Mouse (Mus musculus) Patski (cell line): ENCODE measurements around the gene Ceacam1. TPM values are rescaled to one million over a fixed set of nuclear protein-coding genes. Genes with fewer than 3 reads are reported as not detected.
"Not testable (repeated sequence)": the region's sequence is repeated elsewhere in the genome, so short reads cannot be mapped to it uniquely, and the experiment has no call there.

Experiments used
- ATAC-seq: fragments of 100-300 bp; one replicate; pipeline ENCODE4 v1.8.0; 2021
- CTCF ChIA-PET: fragments of 350-600 bp; sonication (Branson Sonifier 250); formaldehyde crosslinking; loops from one replicate; lab custom pipeline; 2022; ENCODE audit warnings: inconsistent platforms; lab: Charles Lee
- POLR2A ChIA-PET: fragments of 350-600 bp; sonication (Branson Sonifier 250); formaldehyde crosslinking; loops from one replicate; lab custom pipeline; 2022; ENCODE audit warnings: antibody characterized with exemption, inconsistent platforms; lab: Charles Lee
- DNase-seq: peaks from one replicate; pipeline ENCODE4 v3.0.0-alpha.2; 2011; ENCODE audit warnings: low read depth, low spot score
- H3K27me3 ChIP-seq: fragments of 371-371 bp; one replicate; pipeline ENCODE4 v1.5.1; 2021
- CTCF ChIP-seq: fragments of 100-300 bp; IDR thresholded peaks from one replicate; pipeline ENCODE4 v1.5.1; 2021
- in situ Hi-C: fragments of 300-500 bp; cut with MboI; formaldehyde crosslinking; loops from 3 replicates; pipeline ENCODE4 v1.11.1; 2018; ENCODE audit warnings: low pct_unique_long_range_greater_than_20kb, mixed read lengths
- polyA plus RNA-seq: library from polyadenylated mRNA; unstranded; gene quantifications from one replicate; pipeline ENCODE4 v1.2.3, GENCODE M21; 2021

Gene Ceacam1
- polyA plus RNA-seq, 1 experiment from 2014 or later: 1.2 TPM

DNA sequence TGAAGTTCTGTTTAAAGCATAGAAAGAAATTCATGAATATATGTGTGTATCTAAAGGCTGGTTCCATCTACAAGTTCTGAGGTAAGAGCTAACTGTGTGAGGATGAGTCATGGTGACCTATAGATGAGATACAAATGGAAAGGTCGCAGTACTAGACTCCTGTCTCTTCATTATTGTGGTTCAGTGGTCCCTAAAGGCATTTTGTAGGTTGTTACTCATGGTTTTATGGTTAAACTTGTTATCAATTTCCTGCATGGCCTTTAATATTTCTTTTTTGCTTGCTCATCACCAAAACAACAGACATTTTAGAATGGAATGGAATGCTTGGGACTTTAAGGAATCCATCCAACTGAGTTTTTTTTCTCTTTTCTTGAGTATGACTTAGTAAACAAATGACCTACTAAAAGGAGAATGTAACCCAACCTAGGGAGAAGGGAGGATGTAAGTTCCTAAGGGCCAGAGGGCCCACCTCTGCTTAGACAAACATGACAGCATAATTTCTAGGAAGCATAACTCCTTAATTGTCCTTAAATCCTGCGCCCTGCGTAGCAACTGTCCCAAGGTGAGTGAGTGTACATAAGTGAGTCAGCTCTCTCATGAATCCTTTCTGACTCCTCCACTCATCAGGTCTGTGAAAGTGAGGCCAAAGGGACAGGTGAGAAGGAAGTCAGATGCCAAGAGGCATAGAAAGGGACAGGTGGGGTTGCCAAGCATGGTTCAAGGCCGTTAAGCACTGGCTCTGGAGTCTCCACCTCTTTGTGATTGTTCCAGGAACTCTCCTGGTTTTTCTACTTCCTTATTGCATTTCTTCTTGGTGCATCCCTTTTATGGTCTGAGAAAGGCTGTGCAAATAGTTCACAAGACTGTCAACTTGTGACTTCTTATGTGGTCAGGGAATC is 47.3 kb downstream of the Ceacam1 start:
- ATAC-seq (peak; percentile 83), DNase-seq (no peak)
- POLR2A ChIA-PET: no interaction called here
- no peaks in the 10 kb centered on the region for H3K27me3 ChIP-seq
- in situ Hi-C loops: loop anchor here (5.0 kb wide), 2 partner anchors 52 to 167 kb away; no protein-coding TSS in a partner anchor
- no peak for TF ChIP-seq CTCF
- CTCF ChIA-PET: interaction anchor here (1.1 to 3.3 kb wide), 4 partner anchors 13 to 50 kb away, joined by 3 to 13 read pairs (median 4); no protein-coding TSS in a partner anchor

DNA sequence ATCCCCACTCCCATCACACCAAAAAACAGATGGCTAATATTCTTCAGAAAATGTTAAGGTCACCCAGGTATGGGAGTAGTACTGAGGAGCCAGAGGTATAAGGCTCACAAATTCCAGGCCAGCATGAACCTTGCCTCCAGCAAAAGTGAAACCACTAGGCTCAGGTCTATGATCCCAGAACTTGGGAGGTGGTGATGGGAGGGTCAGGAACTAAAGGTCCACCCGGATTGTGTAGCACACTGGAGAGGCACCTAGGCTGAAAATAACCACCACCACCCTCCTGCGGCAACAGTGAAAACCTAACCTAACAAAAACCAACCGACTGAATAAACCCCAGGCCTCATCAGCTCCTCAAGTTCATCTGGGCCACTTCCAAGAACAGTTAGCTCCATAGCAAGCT is 49.1 kb downstream of the Ceacam1 start:
- H3K27me3 ChIP-seq: no peaks in the 10 kb centered on the region
- no peak for TF ChIP-seq CTCF
- ChIA-PET CTCF (interaction anchor here (1.8 to 3.3 kb wide), 2 partner anchors 20 to 51 kb away, joined by 4 to 13 read pairs; no protein-coding TSS in a partner anchor), POLR2A (interaction anchor here (1.1 kb wide), 1 partner anchor 10 kb away, joined by 3 read pairs; no protein-coding TSS in a partner anchor)
- ATAC-seq (no peak), DNase-seq (no peak)
- in situ Hi-C loops: loop anchor here (5.0 kb wide), 2 partner anchors 54 to 169 kb away; no protein-coding TSS in a partner anchor

DNA sequence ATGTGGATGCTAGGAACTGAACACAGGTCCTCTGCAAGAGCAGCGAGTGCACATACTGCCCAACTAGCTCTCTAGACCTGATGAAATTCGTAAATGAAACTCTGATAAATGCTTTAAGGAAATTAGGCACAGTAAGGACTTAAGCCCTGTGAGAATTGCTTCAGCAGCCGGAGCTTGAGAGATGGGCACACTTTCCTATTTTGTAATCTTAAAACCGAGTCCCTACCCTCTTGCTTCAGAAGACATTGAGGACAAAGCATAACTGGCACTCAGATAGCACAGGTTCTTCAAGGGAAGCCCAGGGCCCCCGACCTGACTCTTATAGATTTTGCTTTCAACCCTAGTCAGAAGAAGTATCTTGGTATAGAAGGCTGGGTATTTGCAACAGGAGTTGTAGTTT is 50.3 kb downstream of the Ceacam1 start:
- ATAC-seq: no peak
- no peak for DNase-seq
- no peak for TF ChIP-seq CTCF
- in situ Hi-C loops: loop anchor here (5.0 kb wide), 2 partner anchors 55 to 170 kb away; no protein-coding TSS in a partner anchor
- POLR2A ChIA-PET: no interaction called here
- CTCF ChIA-PET: interaction anchor here (0.8 to 3.3 kb wide), 4 partner anchors 51 to 109 kb away, joined by 3 to 13 read pairs (median 3); partner anchors contain the start of gene Ceacam1
- H3K27me3 ChIP-seq: no peaks in the 10 kb centered on the region

DNA sequence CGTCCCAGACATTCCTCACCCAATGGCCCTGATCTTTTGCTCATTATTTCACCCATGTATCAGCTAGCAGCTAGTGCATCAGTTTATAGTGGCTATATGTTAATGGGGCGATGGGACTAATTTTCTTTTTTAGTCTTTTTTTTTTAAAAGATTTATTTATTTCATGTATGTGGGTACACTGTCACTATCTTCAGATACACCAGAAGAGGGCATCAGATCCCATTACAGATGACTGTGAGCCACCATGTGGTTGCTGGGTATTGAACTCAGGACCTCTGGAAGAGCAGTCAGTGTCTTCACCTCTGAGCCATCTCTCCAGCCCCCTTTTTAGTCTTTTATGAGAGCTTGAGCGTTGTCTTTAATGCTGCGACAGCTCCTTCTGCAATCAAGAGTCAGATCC is 51.0 kb downstream of the Ceacam1 start:
- ATAC-seq, POLR2A ChIA-PET, DNase-seq, H3K27me3 ChIP-seq: not testable (repeated sequence)
- in situ Hi-C loops: loop anchor here (5.0 kb wide), 2 partner anchors 56 to 171 kb away; no protein-coding TSS in a partner anchor
- CTCF ChIA-PET: interaction anchor here (0.8 to 3.3 kb wide), 4 partner anchors 51 to 110 kb away, joined by 3 to 13 read pairs (median 3); partner anchors contain the start of gene Ceacam1
- TF ChIP-seq CTCF: peak; percentile 32

DNA sequence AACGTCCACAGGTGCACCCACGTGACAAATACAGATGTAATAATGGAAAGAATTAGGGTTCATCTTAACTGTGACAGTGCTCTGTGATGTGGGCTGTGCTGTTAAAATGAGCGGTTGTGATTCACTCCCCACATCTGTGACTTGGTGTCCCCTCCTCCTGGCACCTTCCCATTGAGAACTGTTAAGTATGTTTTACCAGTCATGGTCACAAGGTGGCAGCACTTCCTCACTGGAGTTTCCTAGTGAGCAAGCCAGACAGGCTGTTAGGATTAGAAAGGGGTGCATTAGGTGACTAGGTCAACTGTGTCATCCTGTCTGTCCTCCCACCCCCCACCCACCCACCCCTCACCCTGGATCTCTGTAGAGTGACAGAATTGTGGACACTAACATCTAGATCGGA is 53.0 kb downstream of the Ceacam1 start:
- ATAC-seq (no peak), DNase-seq (no peak)
- TF ChIP-seq CTCF: peak; percentile 78
- H3K27me3 ChIP-seq: no peaks in the 10 kb centered on the region
- CTCF ChIA-PET: interaction anchor here (1.4 to 1.8 kb wide), 3 partner anchors 55 to 176 kb away, joined by 6 to 9 read pairs (median 6); no protein-coding TSS in a partner anchor
- POLR2A ChIA-PET: no interaction called here
- in situ Hi-C loops: no loop called here

DNA sequence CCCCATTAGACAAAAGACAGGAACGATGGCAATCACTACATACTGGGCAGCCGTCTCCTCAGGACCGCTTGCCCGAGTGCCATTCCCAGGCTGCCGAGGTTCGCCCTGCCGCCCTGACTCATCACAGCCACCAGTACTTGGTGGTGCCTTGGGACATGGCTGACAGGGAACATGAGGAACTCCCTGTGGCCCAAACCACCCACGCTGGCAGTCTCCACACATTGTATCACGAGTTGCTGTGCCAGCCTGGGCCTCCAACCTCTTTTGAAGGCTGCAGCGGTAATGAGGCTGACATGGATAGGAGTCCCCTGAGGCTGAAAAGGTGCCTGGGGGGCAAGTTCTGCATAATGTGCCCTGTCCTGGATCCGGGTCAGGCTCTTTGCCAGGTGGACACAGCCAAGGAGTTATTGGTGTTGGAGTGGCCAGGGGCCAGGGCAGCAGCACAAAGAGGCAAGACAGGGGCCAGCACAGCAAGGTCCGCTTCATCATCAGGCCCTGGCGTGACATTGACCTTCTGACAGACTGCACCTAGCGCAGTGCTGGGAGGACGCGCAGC is 55.0 kb downstream of the Ceacam1 start:
- no peaks in the 10 kb centered on the region for H3K27me3 ChIP-seq
- DNase-seq: no peak
- no peak for ATAC-seq
- in situ Hi-C loops: no loop called here
- no peak for TF ChIP-seq CTCF
- POLR2A ChIA-PET: no interaction called here
- CTCF ChIA-PET: no interaction called here

DNA sequence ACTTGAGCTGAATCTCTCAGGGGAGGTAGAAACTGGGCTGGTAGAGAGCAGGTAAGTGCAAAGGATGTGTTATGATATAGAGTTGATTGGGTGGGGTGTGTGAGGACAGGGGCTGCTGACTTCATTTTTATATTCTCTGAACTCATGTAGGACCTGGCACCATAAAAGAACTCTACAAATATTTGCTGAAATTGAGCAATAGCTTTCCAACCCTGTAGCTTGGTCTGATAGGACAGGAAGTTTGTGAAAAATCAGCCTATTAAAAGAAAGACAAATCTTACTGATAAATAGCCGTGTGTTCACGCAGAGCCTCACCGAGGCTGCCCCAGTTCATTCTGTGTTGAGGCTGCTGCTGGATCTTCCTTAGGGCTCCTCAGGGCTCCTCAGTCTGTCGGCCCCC is 57.5 kb downstream of the Ceacam1 start:
- in situ Hi-C loops: no loop called here
- no peak for TF ChIP-seq CTCF
- DNase-seq (no peak), ATAC-seq (no peak)
- ChIA-PET CTCF (interaction anchor here (0.7 kb wide), 1 partner anchor 11 kb away, joined by 3 read pairs; no protein-coding TSS in a partner anchor), POLR2A (interaction anchor here (0.6 kb wide), 1 partner anchor 10 kb away, joined by 4 read pairs; no protein-coding TSS in a partner anchor)
- no peaks in the 10 kb centered on the region for H3K27me3 ChIP-seq

DNA sequence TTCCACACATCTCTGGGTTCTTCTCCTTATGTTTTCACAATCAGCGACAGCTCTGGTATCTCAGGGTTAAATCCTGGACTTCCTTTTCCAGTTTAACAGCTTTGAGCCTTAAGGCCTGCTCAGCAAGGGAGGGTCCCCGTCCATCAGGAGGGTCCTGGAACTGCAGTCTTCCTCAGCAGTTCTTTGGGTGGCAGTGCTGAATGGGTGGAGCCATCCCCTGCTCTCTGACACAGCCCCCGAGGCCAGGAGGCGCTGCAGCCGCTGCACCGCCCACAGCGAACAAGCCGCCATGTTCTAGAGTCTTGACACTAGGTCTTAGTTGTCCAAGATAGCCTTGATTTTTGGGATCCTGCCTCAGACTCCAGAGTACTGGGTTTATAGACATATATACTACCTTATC is 57.9 kb downstream of the Ceacam1 start:
- ChIA-PET POLR2A (no interaction called here), CTCF (no interaction called here)
- in situ Hi-C loops: no loop called here
- no peak for TF ChIP-seq CTCF
- no peak for ATAC-seq
- H3K27me3 ChIP-seq: no peaks in the 10 kb centered on the region
- no peak for DNase-seq

DNA sequence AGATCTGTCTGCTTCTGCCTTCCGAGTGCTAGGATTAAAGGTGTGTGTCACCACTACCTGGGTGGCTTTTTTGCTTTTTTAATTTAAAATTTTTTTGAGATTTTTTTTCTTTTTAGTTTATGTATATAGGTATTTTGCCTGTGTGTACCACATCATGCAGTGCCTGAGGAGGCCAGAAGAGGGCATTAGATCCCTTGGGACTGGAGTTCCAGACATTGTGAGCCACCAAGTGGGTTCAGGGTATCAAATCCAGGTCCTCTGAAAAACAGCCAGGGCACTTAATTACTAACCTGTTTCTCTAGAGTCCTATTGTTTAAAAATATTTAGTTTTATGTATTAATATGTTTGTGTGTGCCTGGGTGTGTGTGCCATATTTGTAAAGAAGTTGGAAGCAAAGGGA is 59.8 kb downstream of the Ceacam1 start:
- CTCF ChIA-PET: interaction anchor here (1.0 kb wide), 1 partner anchor 13 kb away, joined by 4 read pairs; no protein-coding TSS in a partner anchor
- ATAC-seq (no peak), DNase-seq (no peak)
- peak; percentile 79 for TF ChIP-seq CTCF
- no peaks in the 10 kb centered on the region for H3K27me3 ChIP-seq
- in situ Hi-C loops: no loop called here
- POLR2A ChIA-PET: no interaction called here

DNA sequence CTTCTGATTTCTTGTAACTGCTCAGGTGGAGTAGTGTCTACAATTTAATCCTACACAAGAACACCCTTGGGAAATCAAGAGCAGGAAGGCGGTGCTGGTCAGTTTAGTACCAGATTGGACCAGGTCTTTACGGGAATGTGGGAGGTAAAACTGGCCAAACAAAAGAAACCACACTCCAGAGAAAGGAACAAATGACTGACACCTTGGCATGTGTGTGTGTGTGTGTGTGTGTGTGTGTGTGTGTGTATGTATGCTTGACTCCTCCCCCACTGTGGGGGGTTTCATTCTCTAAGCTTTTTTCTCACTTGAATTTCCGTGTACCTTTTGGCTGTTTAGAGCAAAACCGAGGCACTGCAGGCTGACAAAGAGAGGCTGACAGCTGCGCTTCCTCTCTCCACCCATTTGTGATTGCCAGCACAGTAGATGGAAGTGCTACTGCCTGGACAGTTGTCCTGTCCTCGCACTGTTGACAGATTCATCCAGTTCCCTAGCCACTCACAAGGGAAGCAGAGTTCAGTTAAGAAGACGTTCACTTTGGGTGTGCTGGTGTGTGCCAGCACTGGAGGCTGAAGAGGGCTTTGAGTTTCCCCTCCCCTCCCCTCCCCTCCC is 64.5 kb downstream of the Ceacam1 start, which contains the start of gene Cxcl17:
Gene Cxcl17, minus strand, starts transcription at position 54 of the 609 bp plus-strand sequence.
- CTCF ChIA-PET: interaction anchor here (3.1 kb wide), 1 partner anchor 10 kb away, joined by 14 read pairs; no protein-coding TSS in a partner anchor
- POLR2A ChIA-PET: no interaction called here
- ATAC-seq: no peak
- in situ Hi-C loops: no loop called here
- H3K27me3 ChIP-seq: no peaks in the 10 kb centered on the region
- TF ChIP-seq CTCF: no peak
- no peak for DNase-seq
